Mouse (Mus musculus): ENCODE results near the gene Samd4b. TPM values are rescaled to one million over a fixed set of nuclear protein-coding genes. Genes with fewer than 3 reads are reported as not detected.

Gene Samd4b
- total and polyA plus RNA-seq, 2 experiments from 2014 or later, result 19.7 to 60.5 TPM

GRCm38 (mm10) chr7:28418096-28418670 lies 179.8 kb downstream of the Samd4b start:
- no peaks in the 10 kb centered on the region for H3K9me3 ChIP-seq (ENCODE audit: low read length)
- ATAC-seq (peak; percentile 68), DNase-seq (ENCODE audit: low spot score) (peak; percentile 37)
- WGBS, result 54% methylated on average over 8 of the region's 8 CpGs
- no peak overlapping the region for H3K4me2 ChIP-seq (ENCODE audit: low read depth, low read length)
- H3K9ac ChIP-seq (replicated peaks; ENCODE audit: low read length), result no peak overlapping the region
- 0 out of 2 replicates have a peak overlapping the region, but pooled peaks have one; percentile 20 for H3K27ac ChIP-seq
- H3K4me3 ChIP-seq (ENCODE audit: low read length), result no peak overlapping the region
- peaks cover 26% of the 10 kb centered on the region for H3K36me3 ChIP-seq (ENCODE audit: insufficient read depth, low read length)
- H3K27me3 ChIP-seq (ENCODE audit: insufficient read depth, low read length), result no peaks in the 10 kb centered on the region
- TF ChIP-seq CTCF (IDR thresholded peaks at IDR 0.05; ENCODE audit: low read depth), result no peak
- no peaks in the 10 kb centered on the region for H3K4me1 ChIP-seq (ENCODE audit: insufficient read depth, low read length)

- Histone ChIP-seq H3K9me3 (ENCODE audit: low read length) (no peaks in the 10 kb centered on the region), H3K27me3 (ENCODE audit: insufficient read depth, low read length) (no peaks in the 10 kb centered on the region), H3K4me2 (ENCODE audit: low read depth, low read length) (no peak overlapping the region), H3K4me1 (ENCODE audit: insufficient read depth, low read length) (no peaks in the 10 kb centered on the region), H3K4me3 (ENCODE audit: low read length) (no peak overlapping the region), H3K9ac (replicated peaks; ENCODE audit: low read length) (no peak overlapping the region), H3K27ac (peak overlapping the region; percentile 20; the same call in 1 of the 2 replicates), H3K36me3 (ENCODE audit: insufficient read depth, low read length) (peaks cover 25% of the 10 kb centered on the region)
- no peak for DNase-seq (ENCODE audit: low spot score)
- ATAC-seq, result no peak
- peak; percentile 37; the same call in 1 of the 2 replicates for TF ChIP-seq CTCF (IDR thresholded peaks at IDR 0.05; ENCODE audit: low read depth)
Observed at GRCm38 (mm10) chr7:28417368-28417767, 180.6 kb downstream of the Samd4b start.

GRCm38 (mm10) chr7:28412826-28413225 lies 185.1 kb downstream of the Samd4b start:
- ATAC-seq, result no peak
- Histone ChIP-seq H3K36me3 (ENCODE audit: insufficient read depth, low read length) (peaks cover 31% of the 10 kb centered on the region), H3K9ac (replicated peaks; ENCODE audit: low read length) (no peak overlapping the region), H3K27me3 (ENCODE audit: insufficient read depth, low read length) (no peaks in the 10 kb centered on the region), H3K27ac (no peak overlapping the region), H3K9me3 (ENCODE audit: low read length) (no peaks in the 10 kb centered on the region), H3K4me2 (ENCODE audit: low read depth, low read length) (no peak overlapping the region), H3K4me3 (ENCODE audit: low read length) (no peak overlapping the region), H3K4me1 (ENCODE audit: insufficient read depth, low read length) (no peaks in the 10 kb centered on the region)
- 90% methylated on average over 4 of the region's 4 CpGs for WGBS
- TF ChIP-seq CTCF (IDR thresholded peaks at IDR 0.05; ENCODE audit: low read depth), result 0 out of 2 replicates have a peak, but pooled peaks have one; percentile 14
- DNase-seq (ENCODE audit: low spot score), result no peak

- ATAC-seq (no peak), DNase-seq (ENCODE audit: low spot score) (no peak)
- Histone ChIP-seq H3K4me2 (ENCODE audit: low read depth, low read length) (no peak overlapping the region), H3K9me3 (ENCODE audit: low read length) (no peaks in the 10 kb centered on the region), H3K27me3 (ENCODE audit: insufficient read depth, low read length) (no peaks in the 10 kb centered on the region), H3K9ac (replicated peaks; ENCODE audit: low read length) (no peak overlapping the region), H3K4me3 (ENCODE audit: low read length) (no peak overlapping the region), H3K27ac (no peak overlapping the region), H3K4me1 (ENCODE audit: insufficient read depth, low read length) (no peaks in the 10 kb centered on the region), H3K36me3 (ENCODE audit: insufficient read depth, low read length) (peaks cover 50% of the 10 kb centered on the region)
- TF ChIP-seq CTCF (IDR thresholded peaks at IDR 0.05; ENCODE audit: low read depth), result no peak
- 82% methylated on average over 3 of the region's 3 CpGs for WGBS
Observed at GRCm38 (mm10) chr7:28410841-28411475, 187.0 kb downstream of the Samd4b start.

DNA sequence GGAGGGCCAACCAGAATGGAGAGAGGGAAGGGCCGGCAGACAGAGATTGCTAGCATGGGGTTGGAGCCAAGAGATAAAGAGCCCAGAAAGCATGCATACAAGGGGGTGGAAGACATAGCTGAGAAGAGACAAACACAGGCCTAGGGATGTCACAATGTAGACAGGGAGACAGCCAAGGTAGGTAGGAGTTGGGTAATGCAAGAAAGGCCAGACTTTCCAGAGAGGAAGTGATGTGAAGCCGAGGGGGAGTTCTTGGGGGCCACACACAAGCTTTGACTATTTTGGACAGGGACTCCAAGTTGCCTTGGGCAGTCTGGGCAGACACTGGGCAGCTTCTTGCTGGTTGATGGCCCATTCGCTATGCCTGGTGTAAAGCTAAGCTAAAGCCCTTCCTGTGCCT lies 196.0 kb downstream of the Samd4b start:
- H3K4me3 ChIP-seq (ENCODE audit: low read length), result no peak overlapping the region
- H3K27me3 ChIP-seq (ENCODE audit: insufficient read depth, low read length), result no peaks in the 10 kb centered on the region
- H3K4me2 ChIP-seq (ENCODE audit: low read depth, low read length), result no peak overlapping the region
- no peaks in the 10 kb centered on the region for H3K4me1 ChIP-seq (ENCODE audit: insufficient read depth, low read length)
- no peak for DNase-seq (ENCODE audit: low spot score)
- H3K36me3 ChIP-seq (ENCODE audit: insufficient read depth, low read length), result peaks cover 87% of the 10 kb centered on the region
- H3K9me3 ChIP-seq (ENCODE audit: low read length), result no peaks in the 10 kb centered on the region
- H3K27ac ChIP-seq, result no peak overlapping the region
- ATAC-seq, result no peak
- H3K9ac ChIP-seq (replicated peaks; ENCODE audit: low read length), result no peak overlapping the region
- no peak for TF ChIP-seq CTCF (IDR thresholded peaks at IDR 0.05; ENCODE audit: low read depth)
- WGBS, result 84% methylated on average over 3 of the region's 3 CpGs

- ATAC-seq (no peak), DNase-seq (ENCODE audit: low spot score) (no peak)
- Histone ChIP-seq H3K9ac (replicated peaks; ENCODE audit: low read length) (no peak overlapping the region), H3K4me3 (ENCODE audit: low read length) (no peak overlapping the region), H3K4me1 (ENCODE audit: insufficient read depth, low read length) (no peaks in the 10 kb centered on the region), H3K36me3 (ENCODE audit: insufficient read depth, low read length) (peaks cover 86% of the 10 kb centered on the region), H3K27ac (no peak overlapping the region), H3K4me2 (ENCODE audit: low read depth, low read length) (no peak overlapping the region), H3K9me3 (ENCODE audit: low read length) (no peaks in the 10 kb centered on the region), H3K27me3 (ENCODE audit: insufficient read depth, low read length) (no peaks in the 10 kb centered on the region)
- WGBS, result 100% methylated on average over 1 of the region's 1 CpGs
- no peak for TF ChIP-seq CTCF (IDR thresholded peaks at IDR 0.05; ENCODE audit: low read depth)
Observed at GRCm38 (mm10) chr7:28401030-28401429, 196.9 kb downstream of the Samd4b start.

Data from hindbrain, postnatal 0 days (tissue).